Mouse (Mus musculus) layer of hippocampus, postnatal 10 days (tissue): ENCODE results near the gene Ccdc107. TPM values are rescaled to one million over a fixed set of nuclear protein-coding genes. Genes with fewer than 3 reads are reported as not detected.
"Not testable (repeated sequence)": the region's sequence is repeated elsewhere in the genome, so short reads cannot be mapped to it uniquely, and the experiment has no call there.

Experiments
- DNase-seq, 2 experiments: peaks; one replicate each; pipeline ENCODE4 v3.0.0; 2021; ENCODE audit warnings: low spot score in 2 of 2
- total RNA-seq, 2 experiments: library from RNA; stranded (reverse); gene quantifications; 2 replicates each; pipeline ENCODE4 v1.2.3; 2021

The Ccdc107 gene
- total RNA-seq, 2 experiments from 2014 or later = 30.2 to 35.7 TPM

GRCm38 (mm10) chr4:43483535-43484091 is 9.1 kb upstream of the Ccdc107 start, which contains the start of gene Sit1:
Gene Sit1, minus strand, starts transcription at chr4:43483734.
- DNase-seq = no peak

DNA sequence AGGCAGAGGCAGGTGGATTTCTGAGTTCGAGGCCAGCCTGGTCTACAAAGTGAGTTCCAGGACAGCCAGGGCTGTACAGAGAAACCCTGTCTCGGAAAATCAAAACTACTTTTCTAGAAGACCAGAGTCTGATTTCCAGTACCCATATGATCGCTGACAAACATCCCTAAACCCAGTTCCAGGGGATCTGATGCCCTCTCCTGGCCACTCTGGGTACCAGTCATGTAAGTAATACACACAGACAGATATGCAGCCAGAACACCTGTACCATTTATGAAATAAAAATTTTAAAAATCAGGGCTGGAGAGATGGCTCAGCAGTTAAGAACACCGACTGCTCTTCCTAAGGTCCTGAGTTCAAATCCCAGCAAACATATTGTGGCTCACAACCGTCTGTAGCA is 7.0 kb upstream of the Ccdc107 start:
- not testable (repeated sequence) for DNase-seq

DNA sequence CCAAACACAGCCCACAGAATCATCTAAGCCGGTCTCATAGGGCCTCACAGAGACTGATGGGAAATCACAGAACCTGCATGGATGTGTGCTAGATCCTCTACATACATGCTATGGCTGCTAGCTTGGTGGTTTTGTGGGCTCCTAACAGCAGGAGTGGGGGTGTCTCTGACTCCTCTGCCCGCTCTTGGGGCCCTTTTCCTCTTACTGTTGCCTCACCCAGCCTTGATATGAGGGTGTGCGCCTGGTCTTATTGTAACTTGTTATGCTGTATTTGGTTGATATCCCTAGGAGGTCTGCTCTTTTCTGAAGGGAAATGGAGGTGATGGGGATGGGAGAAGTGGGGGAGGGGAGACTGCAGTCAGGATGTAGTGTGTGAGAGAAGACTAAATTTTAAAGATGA is 3.1 kb upstream of the Ccdc107 start:
- DNase-seq = no peak

- no peak for DNase-seq
These were observed 1.9 kb upstream of the Ccdc107 start for GRCm38 (mm10) chr4:43490801-43491200.

DNA sequence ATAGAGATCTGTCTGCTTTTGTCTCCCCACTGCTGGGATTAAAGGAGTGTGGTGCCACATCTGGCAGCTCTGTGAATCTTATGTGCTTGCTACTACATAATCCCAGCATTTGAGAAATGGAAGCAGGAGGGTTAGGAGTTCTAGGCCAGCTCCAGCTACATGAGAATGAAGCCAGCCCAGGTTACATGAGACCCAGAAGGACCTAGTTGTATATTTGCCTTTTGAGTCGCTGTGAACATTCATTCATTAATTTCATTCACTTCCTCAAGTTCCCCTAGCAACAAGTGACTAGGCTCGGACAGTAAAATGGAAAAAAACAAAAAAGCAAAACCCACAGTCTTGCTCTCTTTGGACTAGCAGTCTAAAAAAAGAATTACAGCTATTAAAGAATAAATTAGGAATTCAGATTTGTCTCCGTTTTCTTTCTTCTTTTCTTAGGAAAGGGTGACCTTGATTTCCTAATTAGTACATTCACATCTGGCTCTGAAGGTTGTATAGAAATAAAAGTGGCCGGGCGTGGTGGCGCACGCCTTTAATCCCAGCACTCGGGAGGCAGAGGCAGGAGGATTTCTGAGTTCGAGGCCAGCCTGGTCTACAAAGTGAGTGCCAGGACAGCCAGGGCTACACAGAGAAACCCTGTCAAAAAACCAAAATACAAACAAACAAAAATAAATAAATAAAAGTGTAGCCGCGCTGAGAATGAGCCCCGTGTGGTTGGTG is 439 bp upstream of the Ccdc107 start:
- no peak for DNase-seq

- peak; percentile 98 to 99 for DNase-seq
These were observed 616 bp downstream of the Ccdc107 start for GRCm38 (mm10) chr4:43493186-43493845.

DNA sequence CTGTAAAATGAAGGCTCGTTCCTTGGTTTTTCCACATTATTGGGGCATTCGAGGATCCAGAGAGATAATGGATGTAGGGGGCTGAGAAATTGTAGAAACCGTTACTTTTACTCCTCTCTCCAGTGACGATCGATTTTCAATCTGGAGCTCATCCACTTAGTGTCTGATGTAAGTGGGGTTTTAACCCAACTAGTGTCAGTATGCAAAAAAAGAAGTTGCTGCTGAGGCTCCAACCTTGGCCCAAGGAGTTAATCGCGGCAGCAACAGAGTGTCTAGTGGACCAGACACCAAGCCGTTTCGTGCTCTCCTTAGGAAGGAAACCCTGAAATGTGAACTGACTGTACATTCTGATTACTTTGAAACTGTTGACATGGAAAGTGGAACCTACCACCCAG is 1.1 kb downstream of the Ccdc107 start:
- DNase-seq = no peak

DNA sequence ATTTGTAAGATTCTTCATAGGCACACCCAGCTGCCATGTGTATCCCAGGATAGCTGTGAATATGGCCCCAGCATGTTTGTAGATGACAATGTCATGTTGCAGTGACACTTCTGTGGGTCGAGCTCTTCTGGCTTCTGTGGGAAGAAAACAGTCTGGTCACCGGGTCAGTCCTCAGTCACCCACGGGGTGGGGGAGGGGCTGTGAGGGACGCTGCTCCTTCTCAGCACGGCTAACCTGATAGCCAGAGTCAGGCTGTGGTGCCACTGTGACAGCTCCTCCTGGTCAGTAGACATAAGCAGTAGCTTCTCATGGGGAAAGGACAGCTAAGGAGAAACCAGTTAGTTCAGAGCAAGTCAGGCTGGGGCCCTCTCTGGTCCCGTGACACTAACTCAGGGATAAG is 3.9 kb downstream of the Ccdc107 start:
- no peak for DNase-seq

DNA sequence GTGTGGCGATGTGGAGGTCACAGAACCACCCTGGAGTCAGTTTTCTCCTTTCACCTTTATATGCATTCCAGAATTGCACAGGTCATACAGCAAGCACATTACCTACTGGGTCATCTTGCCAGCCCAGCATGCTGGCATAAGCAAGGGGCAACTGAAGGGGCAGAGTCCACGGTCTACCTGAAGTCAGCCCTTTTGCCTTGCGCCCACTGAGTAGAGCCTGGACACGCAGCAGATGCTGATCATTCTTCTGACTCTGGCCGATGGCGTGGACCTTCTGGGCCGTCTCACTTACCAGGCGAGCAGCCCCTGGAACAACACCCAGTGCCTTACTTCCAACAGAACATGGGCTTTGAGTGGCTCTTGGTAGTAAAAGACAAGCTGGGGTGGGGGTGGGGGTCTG is 4.7 kb downstream of the Ccdc107 start:
- DNase-seq = no peak

DNA sequence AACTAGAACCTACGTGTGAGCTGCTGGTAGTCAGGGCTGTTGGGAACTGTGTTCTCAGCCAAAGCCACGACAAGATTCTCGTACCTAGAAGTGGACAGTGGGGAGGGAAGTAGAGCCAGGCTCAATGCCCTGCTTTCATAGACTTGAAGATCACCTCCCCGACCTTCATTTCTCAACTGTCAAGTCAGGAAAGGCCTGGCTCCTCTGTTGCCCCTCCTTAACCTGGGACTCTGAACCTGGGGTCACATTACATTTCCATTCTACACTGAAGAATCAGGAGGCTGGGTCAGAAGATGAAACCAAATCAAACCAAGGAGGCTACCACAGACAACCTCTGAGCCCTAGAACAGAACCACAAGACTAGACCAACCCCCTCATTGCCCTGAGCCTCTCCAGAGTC is 5.2 kb downstream of the Ccdc107 start:
- DNase-seq = no peak

DNA sequence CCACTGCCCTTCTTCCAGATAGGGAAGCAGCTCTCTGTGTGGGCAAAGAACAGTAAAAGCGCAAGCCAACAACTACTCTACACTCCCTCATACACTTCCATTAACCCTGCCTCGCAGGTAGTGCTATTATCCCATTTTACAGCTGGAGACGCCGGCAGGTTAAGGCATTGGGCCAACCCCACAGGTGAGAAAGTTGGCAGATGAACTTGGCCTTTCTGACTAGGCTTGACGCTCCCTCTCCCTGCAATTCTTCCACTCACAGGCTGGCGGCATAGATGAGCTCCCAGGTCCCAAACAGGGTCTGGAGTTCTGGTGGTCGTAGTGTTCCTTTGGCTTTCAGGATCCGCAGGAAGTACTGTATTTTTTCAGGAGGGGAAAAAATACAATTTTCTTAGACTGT is 6.3 kb downstream of the Ccdc107 start:
- DNase-seq = no peak

DNA sequence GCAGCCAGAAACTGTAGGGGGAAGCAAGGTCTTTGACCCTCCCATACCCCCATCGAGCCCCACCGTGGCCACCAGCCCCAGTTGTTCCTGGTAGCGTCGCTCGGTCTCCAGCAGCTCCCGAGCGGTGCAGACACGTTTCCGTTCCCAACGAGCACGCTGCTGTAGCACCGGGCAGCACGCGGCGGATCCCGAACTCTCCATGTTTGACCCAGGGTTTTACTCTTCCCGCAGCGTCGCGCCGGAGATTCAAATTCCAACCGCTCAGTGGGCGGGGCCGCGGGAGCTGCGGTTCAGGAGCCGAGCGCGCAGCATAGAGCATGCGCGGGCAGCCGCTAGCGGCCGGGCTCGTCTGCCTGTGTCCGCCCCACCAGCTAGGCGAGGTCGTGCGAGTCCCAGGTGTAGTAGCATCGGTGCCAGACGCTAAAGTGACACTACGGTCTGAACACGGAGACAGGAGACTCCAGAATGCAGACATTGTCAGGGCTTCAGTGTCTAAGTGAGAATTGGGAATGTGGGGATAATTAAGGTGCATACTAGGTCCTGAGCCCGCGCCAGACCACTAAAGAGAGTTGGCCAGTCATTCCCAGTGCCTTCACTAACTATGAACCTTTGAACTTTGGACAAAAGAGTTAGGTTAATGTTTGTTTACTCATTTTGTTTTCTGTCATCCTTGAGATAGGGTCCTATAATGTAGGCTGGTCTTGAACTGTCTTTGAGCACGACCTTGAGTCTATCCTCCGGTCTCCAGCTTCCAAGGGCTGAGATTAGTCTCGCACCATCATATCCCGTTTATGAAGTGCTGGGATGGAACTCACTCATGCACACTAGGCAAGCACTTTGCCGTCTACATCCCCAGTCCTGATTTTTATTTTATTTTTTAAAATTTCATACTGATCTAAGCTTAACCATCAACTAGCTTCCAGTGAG is 7.0 kb downstream of the Ccdc107 start, which contains the start of gene Arhgef39:
Arhgef39 (minus strand) TSS at position 289 of the 927 bp plus-strand sequence.
- DNase-seq = peak; percentile 65 to 75

- DNase-seq = no peak
These were observed 10.3 kb downstream of the Ccdc107 start for GRCm38 (mm10) chr4:43503041-43503440.

GRCm38 (mm10) chr4:43503506-43503905 is 10.8 kb downstream of the Ccdc107 start:
- no peak for DNase-seq

- no peak for DNase-seq
These were observed 11.6 kb downstream of the Ccdc107 start for GRCm38 (mm10) chr4:43504269-43504668.

DNA sequence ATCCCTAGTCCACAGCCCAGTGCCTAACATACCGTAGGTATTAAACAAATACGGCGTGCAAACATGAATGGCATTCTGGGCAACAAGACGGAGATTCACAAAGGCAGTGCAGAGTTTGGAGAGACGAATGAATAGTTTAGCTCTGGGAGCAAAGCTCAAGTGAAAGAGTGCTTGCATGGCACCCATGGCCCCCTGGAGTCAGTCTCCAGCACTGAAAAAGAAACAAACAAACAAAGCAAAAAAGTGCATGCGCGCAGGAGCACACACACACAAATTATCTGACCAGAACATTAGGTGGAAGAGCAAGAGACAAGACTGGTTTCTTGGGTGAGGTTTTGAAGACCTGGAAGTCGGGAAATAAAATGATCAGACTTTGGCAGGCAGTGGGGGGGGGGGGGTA is 13.4 kb downstream of the Ccdc107 start:
- DNase-seq = no peak

- no peak for DNase-seq
These were observed 14.0 kb downstream of the Ccdc107 start, which contains the start of gene Car9 for GRCm38 (mm10) chr4:43506536-43507185. Gene Car9, plus strand, starts transcription at chr4:43506966.

GRCm38 (mm10) chr4:43507938-43508665 is 15.4 kb downstream of the Ccdc107 start:
- no peak for DNase-seq

DNA sequence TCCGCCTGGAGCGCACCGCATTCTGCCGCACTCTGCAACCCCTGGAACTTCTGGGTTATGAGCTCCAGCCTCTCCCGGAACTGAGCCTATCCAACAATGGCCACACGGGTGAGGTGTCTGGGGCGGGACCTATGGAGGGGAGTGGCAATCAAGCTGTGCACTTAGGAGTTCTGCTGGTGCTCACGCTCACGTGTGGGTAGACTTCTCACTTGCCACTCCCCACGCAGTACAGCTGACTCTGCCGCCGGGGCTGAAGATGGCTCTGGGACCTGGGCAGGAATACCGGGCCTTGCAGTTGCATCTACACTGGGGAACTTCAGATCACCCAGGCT is 15.9 kb downstream of the Ccdc107 start:
- no peak for DNase-seq

DNA sequence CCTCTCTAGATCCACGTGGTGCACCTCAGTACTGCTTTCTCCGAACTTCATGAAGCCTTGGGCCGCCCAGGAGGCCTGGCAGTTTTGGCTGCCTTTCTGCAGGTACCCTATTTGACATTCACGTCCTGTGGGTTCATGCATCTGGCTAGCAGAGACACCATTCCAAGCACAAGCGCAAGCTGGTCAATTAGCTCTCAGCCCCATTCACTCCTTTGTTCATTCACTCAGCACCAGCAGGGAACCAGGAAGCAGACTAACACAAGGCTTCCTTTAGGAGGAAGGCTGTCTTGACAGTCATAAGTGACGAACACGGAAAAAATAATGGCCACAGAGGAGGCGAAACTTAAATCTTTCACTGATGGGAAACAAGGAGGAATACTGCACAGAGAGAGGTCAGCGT is 16.4 kb downstream of the Ccdc107 start:
- no peak for DNase-seq
